Mouse (Mus musculus): ENCODE measurements around the gene Glcci1. TPM values are rescaled to one million over a fixed set of nuclear protein-coding genes. Genes with fewer than 3 reads are reported as not detected.

The Glcci1 gene
- polyA plus RNA-seq, 1 experiment from 2014 or later, result 14.6 TPM

DNA sequence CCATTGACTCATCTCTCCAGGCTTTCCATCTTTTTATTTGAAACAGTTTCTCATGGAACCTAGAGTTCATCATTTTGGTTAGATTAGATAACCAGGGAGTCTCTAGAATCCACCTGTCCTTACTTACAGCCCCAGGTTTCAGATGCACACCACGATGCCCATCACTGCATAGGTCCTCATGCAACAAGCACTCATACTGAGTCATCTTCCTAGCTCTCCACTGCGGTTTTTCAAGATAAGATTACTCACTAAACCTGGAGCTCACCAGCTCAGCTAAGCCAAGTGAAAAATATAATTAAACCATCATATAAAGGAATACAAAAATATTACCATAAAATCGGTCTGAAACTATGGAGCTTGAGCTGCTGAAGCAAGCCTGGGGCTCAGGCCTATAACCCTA is 74.5 kb downstream of the Glcci1 start:
- no peak overlapping the region for H3K4me2 ChIP-seq
- 93% methylated on average over 3 of the region's 3 CpGs for WGBS
- no peak overlapping the region for H3K27ac ChIP-seq
- H3K4me1 ChIP-seq, result no peaks in the 10 kb centered on the region
- no peaks in the 10 kb centered on the region for H3K9me3 ChIP-seq (replicated peaks)
- H3K4me3 ChIP-seq, result no peak overlapping the region
- no peak overlapping the region for H3K9ac ChIP-seq
- H3K36me3 ChIP-seq (ENCODE audit: poor library complexity, severe bottlenecking), result peaks cover 10% of the 10 kb centered on the region; the same call in 1 of the 2 replicates
- H3K27me3 ChIP-seq, result no peaks in the 10 kb centered on the region
- ATAC-seq, result no peak

DNA sequence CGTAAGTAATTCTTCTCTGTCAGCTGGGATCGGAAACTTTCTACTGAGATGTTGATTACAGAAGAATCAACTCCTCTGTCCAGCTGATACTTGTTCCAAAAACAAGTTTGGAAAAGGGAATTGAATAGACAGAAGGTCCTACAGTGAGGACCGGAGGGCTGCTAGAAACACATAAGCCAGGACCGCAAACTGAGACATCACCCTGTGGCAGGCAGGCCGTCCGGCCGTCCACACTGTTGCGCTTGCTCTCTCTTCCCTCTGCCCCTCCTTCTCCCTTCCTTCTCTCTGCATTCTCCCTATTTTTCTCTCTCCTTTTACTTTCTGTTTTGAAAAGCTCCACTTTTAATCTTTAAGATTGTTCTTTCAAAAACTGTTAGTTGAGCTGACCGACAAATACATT is 82.3 kb downstream of the Glcci1 start:
- 92% methylated on average over 9 of the region's 9 CpGs for WGBS
- Histone ChIP-seq H3K27me3 (no peaks in the 10 kb centered on the region), H3K4me1 (no peaks in the 10 kb centered on the region), H3K4me3 (no peak overlapping the region), H3K27ac (no peak overlapping the region), H3K9me3 (replicated peaks) (no peaks in the 10 kb centered on the region), H3K4me2 (no peak overlapping the region), H3K9ac (no peak overlapping the region), H3K36me3 (ENCODE audit: poor library complexity, severe bottlenecking) (peaks cover 17% of the 10 kb centered on the region; the same call in 1 of the 2 replicates)
- no peak for ATAC-seq

DNA sequence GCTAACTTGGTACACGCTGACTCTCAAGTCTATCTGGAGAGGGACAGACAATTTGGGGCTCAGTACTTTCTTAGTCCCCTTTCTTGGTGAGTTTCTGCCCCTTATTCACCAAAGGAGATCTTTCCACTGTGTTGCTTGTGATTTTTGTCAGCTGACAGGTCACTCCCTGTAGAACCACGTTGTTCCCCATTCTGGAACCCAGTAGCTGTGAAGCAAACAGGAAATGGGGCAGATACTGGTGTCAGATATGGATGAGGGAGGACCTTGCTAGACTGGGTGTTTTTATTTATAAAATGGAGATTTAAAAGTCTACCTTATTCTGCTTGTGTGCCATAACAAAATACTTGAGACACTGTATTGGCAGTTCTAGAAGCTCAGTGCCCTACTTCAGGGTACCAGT is 108.0 kb downstream of the Glcci1 start:
- no peaks in the 10 kb centered on the region for H3K9me3 ChIP-seq (replicated peaks)
- no peaks in the 10 kb centered on the region for H3K4me1 ChIP-seq
- ATAC-seq, result no peak
- H3K36me3 ChIP-seq (ENCODE audit: poor library complexity, severe bottlenecking), result no peaks in the 10 kb centered on the region
- no peak overlapping the region for H3K4me2 ChIP-seq
- no peak overlapping the region for H3K27ac ChIP-seq
- WGBS, result 79% methylated on average over 2 of the region's 2 CpGs
- H3K4me3 ChIP-seq, result no peak overlapping the region
- H3K9ac ChIP-seq, result no peak overlapping the region
- no peaks in the 10 kb centered on the region for H3K27me3 ChIP-seq

DNA sequence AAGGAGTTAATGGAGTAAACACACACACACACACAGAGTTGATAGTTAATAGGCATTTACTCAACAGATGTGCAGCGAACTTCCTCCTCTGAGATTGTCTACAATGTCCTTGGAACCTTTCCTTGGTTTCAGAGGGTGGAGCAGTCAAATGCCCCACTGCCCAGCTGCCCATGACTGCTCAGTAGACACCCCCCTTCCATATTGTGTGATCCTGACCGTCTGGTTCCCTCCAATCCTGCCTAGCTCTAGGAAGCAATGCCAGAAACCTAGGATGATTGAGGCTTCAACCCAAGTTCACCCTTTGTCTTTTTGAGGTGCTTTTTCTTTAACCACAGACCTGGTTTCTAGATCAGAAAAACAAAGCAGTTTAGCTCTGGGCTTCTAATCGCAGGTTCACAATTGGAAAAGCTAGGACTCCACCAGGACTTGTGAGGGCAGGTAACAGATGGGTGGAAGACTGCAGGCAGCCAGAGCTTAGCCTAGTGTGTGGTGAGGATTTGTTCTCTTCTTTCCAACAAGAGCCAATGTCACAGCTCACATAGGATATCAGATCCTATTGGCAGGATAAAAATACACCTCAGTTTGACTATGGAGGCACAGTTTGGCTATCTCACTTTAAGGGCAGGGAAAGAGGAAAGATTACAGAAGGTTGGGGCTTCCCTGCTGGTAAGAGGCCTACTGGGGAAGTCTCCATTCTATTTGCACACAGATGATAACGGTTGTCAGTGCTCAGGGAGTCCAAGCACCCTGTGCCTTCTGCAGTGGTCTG is 110.4 kb downstream of the Glcci1 start:
- no peak overlapping the region for H3K4me2 ChIP-seq
- no peaks in the 10 kb centered on the region for H3K9me3 ChIP-seq (replicated peaks)
- H3K27me3 ChIP-seq, result no peaks in the 10 kb centered on the region
- H3K9ac ChIP-seq, result no peak overlapping the region
- ATAC-seq, result no peak
- 85% methylated on average over 4 of the region's 4 CpGs for WGBS
- H3K4me3 ChIP-seq, result no peak overlapping the region
- H3K36me3 ChIP-seq (ENCODE audit: poor library complexity, severe bottlenecking), result no peaks in the 10 kb centered on the region
- H3K4me1 ChIP-seq, result no peaks in the 10 kb centered on the region
- no peak overlapping the region for H3K27ac ChIP-seq

DNA sequence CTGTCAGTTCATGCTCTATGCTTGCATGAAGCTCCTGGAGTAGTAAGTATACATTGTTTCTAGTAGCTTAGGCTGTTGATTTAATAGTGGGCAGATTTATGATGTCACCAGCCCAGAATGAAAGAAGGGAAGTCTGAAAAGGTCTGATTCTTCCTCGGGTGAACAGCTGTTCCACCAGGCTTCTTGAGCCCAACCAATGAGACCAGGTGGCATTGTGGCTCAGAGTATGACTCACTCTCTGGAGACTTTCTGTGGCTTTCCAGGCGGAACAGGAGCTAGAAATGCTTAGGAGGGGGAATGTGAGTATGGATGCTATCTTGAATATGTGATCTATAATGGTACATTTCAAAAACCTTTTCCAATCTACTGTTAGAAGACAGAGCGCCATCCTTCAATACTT is 113.6 kb downstream of the Glcci1 start:
- Histone ChIP-seq H3K4me3 (no peak overlapping the region), H3K36me3 (ENCODE audit: poor library complexity, severe bottlenecking) (no peaks in the 10 kb centered on the region), H3K9me3 (replicated peaks) (no peaks in the 10 kb centered on the region), H3K27me3 (no peaks in the 10 kb centered on the region), H3K27ac (no peak overlapping the region), H3K9ac (no peak overlapping the region), H3K4me1 (no peaks in the 10 kb centered on the region), H3K4me2 (no peak overlapping the region)
- ATAC-seq, result no peak
- WGBS, result 84% methylated on average over 3 of the region's 3 CpGs

DNA sequence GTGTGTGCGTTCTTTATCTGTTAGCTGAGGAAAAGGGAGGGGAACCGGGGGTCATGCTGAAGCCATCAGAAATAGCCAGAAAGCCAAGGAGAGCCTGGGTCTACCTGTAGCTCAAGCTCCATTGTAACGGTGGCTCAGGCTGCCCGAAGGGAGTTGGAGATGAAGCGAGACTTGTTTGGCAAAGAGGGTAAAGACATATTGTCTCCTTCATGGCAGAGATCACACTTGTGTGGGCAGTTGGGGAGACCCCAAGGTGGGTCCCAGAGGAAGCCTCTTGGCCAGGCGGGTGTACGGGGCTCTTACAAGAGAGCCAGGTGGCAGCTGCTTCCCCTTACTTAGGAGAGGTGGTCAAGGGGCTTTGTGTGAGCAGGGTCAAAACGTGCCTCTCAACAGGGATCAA is 118.8 kb downstream of the Glcci1 start:
- Histone ChIP-seq H3K4me1 (no peaks in the 10 kb centered on the region), H3K9ac (no peak overlapping the region), H3K27me3 (no peaks in the 10 kb centered on the region), H3K4me3 (no peak overlapping the region), H3K27ac (no peak overlapping the region), H3K36me3 (ENCODE audit: poor library complexity, severe bottlenecking) (no peaks in the 10 kb centered on the region), H3K9me3 (replicated peaks) (no peaks in the 10 kb centered on the region), H3K4me2 (no peak overlapping the region)
- ATAC-seq, result no peak
- 90% methylated on average over 8 of the region's 8 CpGs for WGBS

DNA sequence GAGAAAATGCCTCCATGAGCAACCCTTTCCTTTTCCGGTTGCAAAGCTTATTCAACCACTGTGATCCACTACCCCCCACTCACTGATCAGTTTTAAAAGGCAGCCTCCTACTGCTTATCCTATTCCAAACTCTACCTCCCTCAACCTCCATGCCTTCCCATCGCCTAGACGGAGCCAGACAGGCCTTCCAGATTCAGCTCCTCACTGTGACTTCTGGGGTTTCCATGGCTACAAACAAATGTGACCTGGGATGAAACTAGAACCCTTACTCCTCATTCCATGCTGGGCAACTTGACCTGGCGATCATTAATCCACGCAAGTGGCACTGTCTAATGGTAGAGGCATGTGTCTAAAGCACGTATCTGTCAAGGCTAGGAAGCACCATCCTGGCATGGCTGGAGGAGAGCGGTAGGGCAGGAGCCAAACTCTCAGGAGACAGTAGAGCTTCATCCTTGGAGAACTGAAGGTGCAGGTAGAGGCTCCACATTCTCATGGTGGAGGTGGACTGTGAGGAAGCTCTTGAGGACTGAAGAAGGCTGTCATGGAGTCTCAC is 119.4 kb downstream of the Glcci1 start:
- 86% methylated on average over 7 of the region's 7 CpGs for WGBS
- Histone ChIP-seq H3K27ac (no peak overlapping the region), H3K36me3 (ENCODE audit: poor library complexity, severe bottlenecking) (no peaks in the 10 kb centered on the region), H3K9ac (no peak overlapping the region), H3K4me3 (no peak overlapping the region), H3K27me3 (no peaks in the 10 kb centered on the region), H3K4me2 (no peak overlapping the region), H3K9me3 (replicated peaks) (no peaks in the 10 kb centered on the region), H3K4me1 (no peaks in the 10 kb centered on the region)
- ATAC-seq, result no peak

DNA sequence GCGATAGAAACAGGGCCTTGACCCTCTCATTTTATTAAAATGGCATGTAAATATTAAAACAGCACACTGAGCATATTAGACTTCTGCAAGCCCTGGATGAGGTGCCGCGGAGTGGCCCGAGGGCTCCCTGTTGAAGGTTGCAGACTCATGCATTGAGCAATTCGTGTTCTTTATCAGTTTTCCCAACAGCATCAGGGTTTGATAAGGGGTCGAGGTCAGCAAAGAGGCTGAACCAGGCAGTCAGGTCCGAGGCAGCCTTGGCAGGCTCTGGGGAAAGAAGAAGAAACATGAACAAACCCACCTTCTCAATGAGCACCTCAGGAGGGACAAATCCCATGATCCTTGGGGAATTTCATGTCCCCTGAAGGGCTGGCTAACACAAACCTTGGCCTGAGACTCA is 121.1 kb downstream of the Glcci1 start:
- H3K4me3 ChIP-seq, result no peak overlapping the region
- H3K27me3 ChIP-seq, result no peaks in the 10 kb centered on the region
- no peak overlapping the region for H3K4me2 ChIP-seq
- H3K4me1 ChIP-seq, result no peaks in the 10 kb centered on the region
- no peak for ATAC-seq
- no peak overlapping the region for H3K27ac ChIP-seq
- 87% methylated on average over 7 of the region's 7 CpGs for WGBS
- H3K9me3 ChIP-seq (replicated peaks), result no peaks in the 10 kb centered on the region
- no peaks in the 10 kb centered on the region for H3K36me3 ChIP-seq (ENCODE audit: poor library complexity, severe bottlenecking)
- H3K9ac ChIP-seq, result no peak overlapping the region

DNA sequence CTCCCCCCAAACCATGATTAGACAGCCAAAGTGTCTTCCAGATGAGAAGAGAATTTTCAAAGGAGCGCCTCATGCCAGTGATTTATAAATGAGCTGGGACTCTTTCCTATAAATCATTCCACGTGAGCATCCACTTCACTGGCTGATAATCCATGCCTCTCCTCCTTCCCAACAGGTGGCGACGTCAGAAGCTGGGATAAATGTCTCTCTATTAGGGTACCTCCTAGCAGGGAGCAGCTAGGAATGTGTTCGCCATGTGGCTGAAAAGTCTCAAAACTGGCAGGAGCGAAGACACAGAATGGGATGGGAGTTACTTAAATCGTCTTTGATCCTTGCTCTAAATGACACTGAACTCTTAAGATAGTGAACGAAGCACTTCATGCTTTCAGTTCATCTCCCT is 122.0 kb downstream of the Glcci1 start:
- Histone ChIP-seq H3K9me3 (replicated peaks) (0 out of 2 replicates have a peak, but pooled peaks cover 1% of the 10 kb centered on the region), H3K4me3 (no peak overlapping the region), H3K36me3 (ENCODE audit: poor library complexity, severe bottlenecking) (no peaks in the 10 kb centered on the region), H3K27me3 (no peaks in the 10 kb centered on the region), H3K9ac (no peak overlapping the region), H3K27ac (no peak overlapping the region), H3K4me2 (no peak overlapping the region), H3K4me1 (no peaks in the 10 kb centered on the region)
- WGBS, result 83% methylated on average over 8 of the region's 8 CpGs
- no peak for ATAC-seq

DNA sequence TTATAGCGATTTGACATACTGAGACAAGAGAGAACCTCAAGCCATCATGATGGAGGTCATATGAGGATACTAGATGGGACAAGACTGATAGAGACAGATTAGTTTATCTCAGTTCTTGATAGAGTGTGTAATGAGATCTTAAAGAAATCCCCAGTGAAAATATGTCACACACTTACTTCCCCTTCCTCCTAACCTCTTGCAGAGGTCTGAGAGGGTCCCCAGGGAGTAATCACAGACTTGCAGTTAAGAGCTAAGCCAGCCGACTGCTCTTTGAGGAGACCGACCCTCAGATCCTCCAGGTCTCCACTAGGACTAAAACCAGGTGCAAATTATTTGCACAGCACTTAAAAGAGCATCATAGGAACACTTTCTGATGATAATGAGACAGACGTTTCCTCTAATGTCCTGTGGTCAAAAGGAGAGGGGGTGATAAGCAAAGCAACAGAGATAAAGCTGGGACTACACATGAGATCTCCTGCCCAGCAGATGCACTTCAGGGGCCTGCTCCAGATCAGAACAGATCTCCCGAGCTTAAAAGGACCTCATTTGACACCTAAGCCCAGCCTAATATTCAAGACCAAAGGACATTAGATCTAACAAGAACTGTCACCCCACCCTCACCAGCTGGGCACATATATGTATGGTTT is 122.7 kb downstream of the Glcci1 start:
- Histone ChIP-seq H3K36me3 (ENCODE audit: poor library complexity, severe bottlenecking) (no peaks in the 10 kb centered on the region), H3K9me3 (replicated peaks) (0 out of 2 replicates have a peak, but pooled peaks cover 4% of the 10 kb centered on the region), H3K4me2 (no peak overlapping the region), H3K4me1 (no peaks in the 10 kb centered on the region), H3K27me3 (no peaks in the 10 kb centered on the region), H3K27ac (no peak overlapping the region), H3K9ac (no peak overlapping the region), H3K4me3 (no peak overlapping the region)
- WGBS, result 76% methylated on average over 5 of the region's 5 CpGs
- ATAC-seq, result no peak

DNA sequence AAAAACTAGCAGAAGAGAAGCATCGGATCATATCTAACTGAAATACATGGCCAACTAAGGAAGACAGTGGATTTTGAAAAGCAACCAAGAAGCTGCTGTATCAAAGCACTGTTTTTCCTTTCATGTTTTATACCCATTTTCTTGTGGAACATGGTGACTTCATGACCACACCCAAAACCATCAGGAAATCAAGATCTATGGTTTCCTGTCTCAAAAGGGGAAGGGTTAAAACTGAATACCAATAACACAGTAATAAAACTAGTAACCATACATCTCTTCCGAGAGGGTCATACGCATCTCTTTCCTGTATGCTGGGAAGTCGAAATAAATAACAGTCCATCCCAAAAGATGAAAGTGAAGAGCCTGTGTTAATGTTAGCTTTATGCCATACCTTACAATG is 123.3 kb downstream of the Glcci1 start:
- Histone ChIP-seq H3K4me2 (no peak overlapping the region), H3K9me3 (replicated peaks) (0 out of 2 replicates have a peak, but pooled peaks cover 4% of the 10 kb centered on the region), H3K9ac (no peak overlapping the region), H3K36me3 (ENCODE audit: poor library complexity, severe bottlenecking) (no peaks in the 10 kb centered on the region), H3K27ac (no peak overlapping the region), H3K4me1 (no peaks in the 10 kb centered on the region), H3K4me3 (no peak overlapping the region), H3K27me3 (no peaks in the 10 kb centered on the region)
- no peak for ATAC-seq
- 94% methylated on average over 4 of the region's 4 CpGs for WGBS

DNA sequence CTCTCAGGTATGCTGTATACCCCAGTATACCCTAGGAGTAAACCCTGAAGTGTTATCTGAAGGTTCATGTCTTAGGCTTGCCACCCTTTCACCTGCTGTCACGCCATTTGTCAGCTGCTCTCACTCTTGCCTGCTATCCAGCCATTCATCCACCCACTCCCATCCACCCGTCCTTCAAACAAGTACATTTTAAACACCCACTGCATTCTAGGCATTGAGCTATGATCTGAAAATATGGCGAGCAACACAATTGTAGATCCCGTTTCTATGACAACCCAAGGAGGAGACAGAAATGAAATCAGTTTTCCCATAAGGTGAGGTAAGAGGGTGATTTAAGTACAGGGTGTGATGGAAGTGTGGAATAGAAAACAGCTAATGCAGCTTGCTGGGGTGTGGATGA is 128.7 kb downstream of the Glcci1 start:
- WGBS, result 83% methylated on average over 4 of the region's 4 CpGs
- H3K4me2 ChIP-seq, result no peak overlapping the region
- ATAC-seq, result no peak
- H3K36me3 ChIP-seq (ENCODE audit: poor library complexity, severe bottlenecking), result no peaks in the 10 kb centered on the region
- H3K9ac ChIP-seq, result no peak overlapping the region
- no peaks in the 10 kb centered on the region for H3K27me3 ChIP-seq
- H3K4me1 ChIP-seq, result no peaks in the 10 kb centered on the region
- H3K27ac ChIP-seq, result no peak overlapping the region
- 0 out of 2 replicates have a peak, but pooled peaks cover 4% of the 10 kb centered on the region for H3K9me3 ChIP-seq (replicated peaks)
- no peak overlapping the region for H3K4me3 ChIP-seq
